Mouse (Mus musculus) kidney, embryonic 15.5 days (tissue): ENCODE results near the gene D630045J12Rik. TPM values are rescaled to one million over a fixed set of nuclear protein-coding genes. Genes with fewer than 3 reads are reported as not detected.

Source experiments
- ATAC-seq: fragments of 200-750 bp; cut with Nextera tagmentation; replicated peaks from 2 replicates; pipeline ENCODE4 v1.8.0; 2017; ENCODE audit warnings: moderate TSS enrichment; ENCODE audit not compliant: low FRiP score
- H3K27ac ChIP-seq: fragments of 300-500 bp; sonication (generic); 2 replicates; pipeline ENCODE4 v1.5.1; 2015; ENCODE audit warnings: mild to moderate bottlenecking, inconsistent platforms
- H3K27me3 ChIP-seq: fragments of 300-500 bp; sonication (generic); 2 replicates; pipeline ENCODE4 v1.6.1; 2015; ENCODE audit warnings: inconsistent platforms
- H3K36me3 ChIP-seq: fragments of 300-500 bp; sonication (generic); 2 replicates; pipeline ENCODE4 v1.6.1; 2015; ENCODE audit warnings: inconsistent platforms
- H3K4me1 ChIP-seq: fragments of 300-500 bp; sonication (generic); 2 replicates; pipeline ENCODE4 v1.6.1; 2015; ENCODE audit warnings: inconsistent platforms
- H3K4me2 ChIP-seq: fragments of 300-500 bp; sonication (generic); 2 replicates; pipeline ENCODE4 v1.6.1; 2015; ENCODE audit warnings: moderate library complexity, mild to moderate bottlenecking, inconsistent platforms
- H3K4me3 ChIP-seq: fragments of 300-500 bp; sonication (generic); replicated peaks from 2 replicates; pipeline ENCODE4 v1.5.1; 2015; ENCODE audit warnings: mild to moderate bottlenecking, inconsistent platforms
- H3K9ac ChIP-seq: fragments of 300-500 bp; sonication (generic); 2 replicates; pipeline ENCODE4 v1.6.1; 2015; ENCODE audit warnings: mild to moderate bottlenecking, inconsistent platforms
- H3K9me3 ChIP-seq: fragments of 300-500 bp; sonication (generic); replicated peaks from 2 replicates; pipeline ENCODE4 v1.6.1; 2016; ENCODE audit warnings: inconsistent platforms
- WGBS: fragments of 180-500 bp; shearing (Covaris S2); methylation state at CpG from one replicate; pipeline ENCODE4 v1.1.7; 2015; ENCODE audit warnings: mixed read lengths; 5-methylcytosine and 5-hydroxymethylcytosine counted together
- polyA plus RNA-seq: library from polyadenylated mRNA; unstranded; fragments of >200 nt; fragmentation: Nextera tagmentation; extraction: Ambion mirVana; gene quantifications from 2 replicates; pipeline ENCODE4 v1.2.1, GENCODE M21; 2015

The D630045J12Rik gene
- polyA plus RNA-seq, 1 experiment from 2014 or later: 7.8 TPM

DNA sequence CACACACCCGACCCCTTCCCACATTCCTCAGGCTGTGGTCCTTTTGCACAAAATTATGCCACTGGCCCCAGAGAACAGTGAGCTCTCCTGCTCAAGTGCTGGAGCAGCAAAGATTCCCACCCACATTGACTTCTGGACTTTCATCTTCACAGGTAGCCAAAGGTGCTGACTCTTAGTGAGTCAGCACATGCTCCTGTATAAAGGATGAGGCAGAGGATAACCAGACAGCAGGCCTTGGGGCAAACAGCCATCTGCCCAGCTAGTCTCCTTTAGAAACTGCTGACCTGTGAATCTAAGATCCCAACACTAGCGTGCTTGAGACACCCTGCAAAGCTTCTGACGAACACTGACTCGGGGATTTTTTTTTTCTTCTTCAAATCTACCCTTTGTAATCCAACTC is 15.4 kb downstream of the D630045J12Rik start:
- Histone ChIP-seq H3K27ac (no peak overlapping the region), H3K9ac (no peak overlapping the region)

DNA sequence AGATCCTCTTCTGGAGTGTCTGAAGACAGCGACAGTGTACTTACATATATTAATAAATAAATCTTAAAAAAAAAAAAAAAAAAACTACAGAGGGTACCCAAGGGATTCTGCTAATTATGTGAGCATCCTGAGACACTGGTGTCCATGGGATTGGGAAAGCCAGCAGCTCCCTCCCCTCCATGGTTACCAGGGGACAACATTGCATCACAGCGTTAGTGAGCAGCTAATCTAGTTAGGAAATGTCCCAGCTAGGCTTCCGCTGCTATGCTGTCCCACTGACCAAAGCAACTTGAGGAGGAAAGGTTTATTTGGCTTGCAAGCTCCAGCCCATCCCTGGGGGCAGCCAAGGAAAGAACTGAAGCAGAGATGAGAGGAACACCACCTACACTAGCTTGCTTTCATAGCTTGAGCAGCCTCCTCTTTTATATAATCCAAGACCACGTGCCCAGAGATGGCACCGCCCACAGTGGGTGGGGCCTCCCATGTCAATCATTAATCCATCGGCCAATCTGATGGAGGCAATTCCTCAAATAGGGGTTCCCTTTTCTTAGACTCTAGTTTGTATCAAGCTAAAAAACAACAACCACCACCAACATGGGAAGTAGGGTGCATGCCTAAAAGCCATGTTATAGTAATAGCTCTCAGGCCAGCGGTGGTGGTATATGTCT is 17.7 kb downstream of the D630045J12Rik start:
- Histone ChIP-seq H3K9me3 (no peaks in the 10 kb centered on the region), H3K27me3 (no peaks in the 10 kb centered on the region), H3K4me3 (no peak overlapping the region), H3K4me1 (peaks cover 18% of the 10 kb centered on the region), H3K4me2 (no peak overlapping the region), H3K9ac (no peak overlapping the region), H3K36me3 (no peaks in the 10 kb centered on the region), H3K27ac (no peak overlapping the region)
- ATAC-seq: no peak
- WGBS: 82% methylated on average over 7 of the region's 7 CpGs

More for the DNA sequence above, 15.4 kb downstream of the D630045J12Rik start:
- H3K36me3 ChIP-seq: no peaks in the 10 kb centered on the region
- H3K9me3 ChIP-seq: no peaks in the 10 kb centered on the region
- peaks cover 18% of the 10 kb centered on the region for H3K4me1 ChIP-seq
- no peak overlapping the region for H3K4me3 ChIP-seq
- WGBS: 68% methylated on average over 4 of the region's 4 CpGs
- no peak overlapping the region for H3K4me2 ChIP-seq
- ATAC-seq: no peak
- H3K27me3 ChIP-seq: no peaks in the 10 kb centered on the region

DNA sequence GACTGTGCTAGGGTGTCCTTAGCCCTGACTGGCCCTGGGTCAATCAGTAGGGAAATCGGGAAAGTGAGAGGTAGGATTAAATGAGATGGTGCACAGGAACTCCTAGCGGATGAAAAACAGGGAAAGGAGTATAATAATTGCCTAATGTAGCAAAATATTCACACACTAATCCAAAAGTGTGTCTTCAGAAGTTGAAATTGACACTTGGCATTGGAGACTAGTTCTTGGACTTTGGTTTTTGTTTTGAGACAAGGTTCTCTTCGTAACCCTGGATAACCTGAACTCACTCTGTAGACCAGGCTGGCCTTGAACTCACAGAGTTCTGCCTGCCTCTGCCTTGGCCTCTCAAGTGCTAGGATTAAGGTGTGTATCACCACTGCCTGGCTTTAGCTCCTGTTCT is 20.0 kb downstream of the D630045J12Rik start:
- Histone ChIP-seq H3K4me1 (peaks cover 15% of the 10 kb centered on the region), H3K4me2 (no peak overlapping the region), H3K27ac (no peak overlapping the region), H3K27me3 (no peaks in the 10 kb centered on the region), H3K9me3 (no peaks in the 10 kb centered on the region), H3K36me3 (peaks cover 4% of the 10 kb centered on the region; the same call in 1 of the 2 replicates), H3K4me3 (no peak overlapping the region), H3K9ac (no peak overlapping the region)
- ATAC-seq: no peak
- WGBS: 97% methylated on average over 3 of the region's 3 CpGs

DNA sequence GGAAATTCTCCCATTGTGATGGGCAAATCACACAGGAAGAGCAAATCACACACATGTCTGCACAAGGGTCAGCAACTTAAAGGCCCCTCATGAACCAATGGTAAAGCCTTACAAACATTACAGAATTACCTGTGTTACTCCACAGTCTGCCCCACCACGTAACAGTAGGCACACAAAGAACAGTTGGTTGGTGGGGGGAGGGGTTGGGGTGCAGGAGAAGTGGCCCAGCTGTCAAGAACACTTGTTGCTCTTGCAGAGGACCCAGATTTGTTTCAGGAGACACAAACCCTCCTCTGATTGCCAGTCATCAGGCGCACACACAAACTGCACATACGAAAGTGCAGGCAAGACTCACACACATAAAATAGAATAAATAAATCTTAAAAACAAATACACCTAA is 20.9 kb downstream of the D630045J12Rik start:
- no peaks in the 10 kb centered on the region for H3K27me3 ChIP-seq
- no peak overlapping the region for H3K4me2 ChIP-seq
- no peak overlapping the region for H3K4me3 ChIP-seq
- WGBS: 70% methylated on average over 3 of the region's 3 CpGs
- peaks cover 15% of the 10 kb centered on the region for H3K4me1 ChIP-seq
- H3K9me3 ChIP-seq: no peaks in the 10 kb centered on the region
- H3K9ac ChIP-seq: no peak overlapping the region
- no peak overlapping the region for H3K27ac ChIP-seq
- ATAC-seq: no peak
- peaks cover 9% of the 10 kb centered on the region; the same call in 1 of the 2 replicates for H3K36me3 ChIP-seq

DNA sequence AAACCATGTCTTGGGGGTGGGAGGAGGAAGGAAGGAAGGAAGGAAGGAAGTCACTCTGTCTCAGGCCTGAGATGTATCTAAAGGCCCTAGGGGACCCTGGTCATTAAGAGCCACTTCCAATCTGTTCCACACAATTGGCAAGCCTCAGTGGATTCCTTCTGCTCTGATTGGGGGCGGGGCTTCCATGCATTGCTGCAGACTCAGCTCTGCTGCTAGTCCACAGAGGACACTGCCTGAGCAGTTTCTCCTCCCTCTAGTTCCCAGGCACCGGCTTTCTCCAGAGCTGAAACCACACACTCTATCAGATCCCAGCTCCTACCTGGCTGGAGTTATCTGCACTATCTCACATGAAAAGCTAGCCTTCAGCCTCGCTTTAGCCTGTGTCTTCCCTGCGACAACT is 21.8 kb downstream of the D630045J12Rik start:
- Histone ChIP-seq H3K9me3 (no peaks in the 10 kb centered on the region), H3K4me3 (no peak overlapping the region), H3K4me1 (peaks cover 18% of the 10 kb centered on the region), H3K27ac (0 out of 2 replicates have a peak overlapping the region, but pooled peaks have one; percentile 24), H3K36me3 (peaks cover 9% of the 10 kb centered on the region; the same call in 1 of the 2 replicates), H3K9ac (no peak overlapping the region), H3K27me3 (no peaks in the 10 kb centered on the region), H3K4me2 (peak overlapping the region; percentile 31)
- 55% methylated on average over 4 of the region's 4 CpGs for WGBS
- ATAC-seq: peak; percentile 80

DNA sequence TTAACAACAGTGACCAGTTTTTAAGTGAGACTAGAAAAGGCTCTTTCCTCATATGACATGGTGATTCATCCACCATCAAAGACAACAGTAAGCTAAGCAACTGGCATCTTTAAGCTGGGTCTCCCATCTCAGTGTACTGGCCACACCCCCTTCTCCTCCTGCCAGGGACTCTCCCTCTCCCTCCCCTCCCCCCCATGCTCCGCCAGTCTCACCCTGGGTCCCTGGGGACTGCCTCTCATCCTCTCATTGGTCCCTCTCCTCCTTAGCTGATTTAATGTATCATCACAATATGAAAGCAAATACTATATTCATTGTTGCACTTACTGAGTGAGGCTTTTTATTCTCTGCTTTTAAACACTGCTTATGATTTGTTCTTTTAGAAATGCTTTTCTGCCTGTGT is 29.7 kb downstream of the D630045J12Rik start:
- Histone ChIP-seq H3K9me3 (no peaks in the 10 kb centered on the region), H3K4me1 (0 out of 2 replicates have a peak, but pooled peaks cover 8% of the 10 kb centered on the region), H3K4me2 (no peak overlapping the region), H3K9ac (no peak overlapping the region), H3K4me3 (no peak overlapping the region), H3K36me3 (peaks cover 7% of the 10 kb centered on the region; the same call in 1 of the 2 replicates), H3K27ac (no peak overlapping the region), H3K27me3 (no peaks in the 10 kb centered on the region)
- ATAC-seq: 0 out of 2 replicates have a peak, but pooled peaks have one; percentile 25
- WGBS: 60% methylated on average over 1 of the region's 1 CpGs

DNA sequence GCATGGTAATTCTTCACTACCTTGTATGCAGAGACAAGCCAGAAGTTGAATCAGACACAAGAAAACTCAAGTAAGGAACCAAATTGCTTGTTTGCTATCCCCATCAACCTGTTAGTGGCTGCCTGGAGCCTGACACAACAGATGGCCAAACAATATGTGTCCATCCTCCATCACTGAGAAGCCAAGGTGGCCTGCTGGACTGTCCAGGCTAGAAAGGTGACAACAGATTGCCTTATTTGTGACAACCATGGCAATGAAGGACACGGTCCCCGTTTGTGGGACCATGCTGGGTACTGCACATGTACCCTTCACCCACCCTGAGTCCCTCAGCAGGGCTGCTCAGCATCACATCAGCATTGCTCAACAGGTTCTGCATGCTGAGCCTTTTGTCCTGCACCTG is 34.5 kb downstream of the D630045J12Rik start:
- WGBS: 98% methylated on average over 2 of the region's 2 CpGs
- Histone ChIP-seq H3K9me3 (no peaks in the 10 kb centered on the region), H3K4me2 (no peak overlapping the region), H3K27me3 (no peaks in the 10 kb centered on the region), H3K27ac (no peak overlapping the region), H3K36me3 (0 out of 2 replicates have a peak, but pooled peaks cover 3% of the 10 kb centered on the region), H3K4me1 (no peaks in the 10 kb centered on the region), H3K9ac (no peak overlapping the region), H3K4me3 (no peak overlapping the region)
- no peak for ATAC-seq

DNA sequence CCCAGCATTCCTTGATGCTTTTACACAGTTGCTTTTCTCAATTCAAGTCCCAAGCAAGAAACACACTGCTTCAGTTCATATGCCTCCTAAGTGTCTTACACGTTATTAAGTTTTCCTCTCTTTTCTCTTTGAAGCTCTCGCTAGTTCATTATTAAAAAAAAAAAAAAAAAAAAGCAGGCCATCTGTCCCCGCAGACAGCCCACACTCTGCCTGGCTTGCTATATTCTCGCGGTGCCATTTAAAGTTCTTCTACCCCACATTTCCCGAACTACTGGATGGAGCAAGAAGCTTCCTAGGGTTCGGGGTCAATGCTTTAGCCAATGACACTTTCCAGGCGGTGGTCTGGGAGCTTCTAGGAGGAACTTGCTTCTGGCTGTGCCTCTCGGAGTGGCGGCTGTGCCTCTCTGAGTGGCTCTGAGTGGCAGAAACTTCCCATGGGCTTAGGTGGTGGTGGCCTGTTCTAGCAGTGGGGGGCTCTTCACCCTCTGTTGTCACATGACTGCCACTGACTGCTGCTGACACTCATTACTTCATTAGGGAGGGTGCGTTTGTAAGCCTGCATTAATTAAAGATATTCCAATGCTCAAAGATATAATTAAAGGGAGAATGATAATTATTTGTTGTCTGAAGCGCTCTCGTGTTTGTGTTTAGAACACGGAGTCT is 38.2 kb downstream of the D630045J12Rik start:
- no peak overlapping the region for H3K9ac ChIP-seq
- H3K4me1 ChIP-seq: no peaks in the 10 kb centered on the region
- H3K27ac ChIP-seq: no peak overlapping the region
- H3K9me3 ChIP-seq: 0 out of 2 replicates have a peak, but pooled peaks cover 8% of the 10 kb centered on the region
- ATAC-seq: no peak
- peaks cover 12% of the 10 kb centered on the region; the same call in 1 of the 2 replicates for H3K36me3 ChIP-seq
- 77% methylated on average over 14 of the region's 14 CpGs for WGBS
- H3K4me2 ChIP-seq: no peak overlapping the region
- H3K27me3 ChIP-seq: no peaks in the 10 kb centered on the region
- H3K4me3 ChIP-seq: no peak overlapping the region

DNA sequence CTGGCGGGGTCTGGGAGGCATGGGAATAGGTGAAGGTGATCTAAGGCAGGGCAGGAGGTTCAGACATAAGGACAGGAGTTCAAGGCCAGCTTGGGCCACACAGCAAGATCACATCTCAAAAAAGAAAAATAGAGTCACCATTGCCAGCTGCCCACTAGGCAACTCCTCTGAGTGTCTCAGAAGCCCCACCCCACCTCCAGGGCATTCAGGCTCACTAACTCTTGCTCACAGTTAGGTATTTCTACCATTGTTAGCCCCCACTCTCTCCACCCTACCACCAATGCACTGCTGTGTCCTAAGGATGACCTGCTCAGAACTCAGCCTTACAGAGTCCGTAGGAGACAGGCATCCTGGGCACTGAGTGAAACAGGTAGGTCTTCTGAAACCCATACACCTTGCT is 46.2 kb downstream of the D630045J12Rik start:
- no peak for ATAC-seq

DNA sequence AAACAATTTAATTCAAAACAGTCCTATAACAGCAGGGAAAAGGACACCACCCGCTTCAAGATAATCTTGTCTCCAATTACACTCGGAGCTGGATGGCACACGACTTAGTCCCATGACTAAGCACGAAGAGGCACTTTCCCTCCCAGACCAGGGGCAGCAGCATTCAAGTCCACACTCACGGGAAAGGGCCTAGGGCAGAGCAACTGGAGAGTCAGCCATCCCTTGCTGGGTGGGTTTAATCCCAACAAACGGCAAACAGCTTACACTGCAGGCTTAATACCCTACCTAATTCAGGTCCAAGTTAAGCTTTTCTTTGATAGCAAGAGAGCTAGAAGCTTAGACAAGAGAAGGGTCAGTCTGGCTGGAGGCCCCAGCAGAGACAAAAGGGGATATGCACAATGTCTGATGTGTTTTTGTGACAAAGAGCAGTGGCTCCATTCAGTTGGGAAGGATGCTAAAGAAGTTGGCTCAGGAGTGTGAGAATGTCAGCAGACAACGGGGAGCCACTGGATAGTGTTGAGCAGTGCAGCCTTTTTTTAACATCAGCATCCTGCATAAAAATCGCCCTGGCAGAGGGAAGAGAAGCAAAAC is 46.8 kb downstream of the D630045J12Rik start:
- ATAC-seq: no peak
- Histone ChIP-seq H3K36me3 (peaks cover 6% of the 10 kb centered on the region), H3K9me3 (no peaks in the 10 kb centered on the region; the same call in 1 of the 2 replicates), H3K4me2 (no peak overlapping the region), H3K27me3 (no peaks in the 10 kb centered on the region), H3K4me3 (no peak overlapping the region), H3K4me1 (peaks cover 45% of the 10 kb centered on the region), H3K27ac (peak overlapping the region; percentile 49; the same call in 1 of the 2 replicates), H3K9ac (no peak overlapping the region)
- 21% methylated on average over 8 of the region's 8 CpGs for WGBS

More for the DNA sequence above, 46.2 kb downstream of the D630045J12Rik start:
- no peak overlapping the region for H3K9ac ChIP-seq
- no peaks in the 10 kb centered on the region for H3K27me3 ChIP-seq
- no peak overlapping the region for H3K4me2 ChIP-seq
- WGBS: 69% methylated on average over 2 of the region's 2 CpGs
- H3K4me3 ChIP-seq: no peak overlapping the region
- no peak overlapping the region for H3K27ac ChIP-seq
- peaks cover 1% of the 10 kb centered on the region; the same call in 1 of the 2 replicates for H3K9me3 ChIP-seq
- H3K4me1 ChIP-seq: peaks cover 39% of the 10 kb centered on the region
- peaks cover 6% of the 10 kb centered on the region for H3K36me3 ChIP-seq

DNA sequence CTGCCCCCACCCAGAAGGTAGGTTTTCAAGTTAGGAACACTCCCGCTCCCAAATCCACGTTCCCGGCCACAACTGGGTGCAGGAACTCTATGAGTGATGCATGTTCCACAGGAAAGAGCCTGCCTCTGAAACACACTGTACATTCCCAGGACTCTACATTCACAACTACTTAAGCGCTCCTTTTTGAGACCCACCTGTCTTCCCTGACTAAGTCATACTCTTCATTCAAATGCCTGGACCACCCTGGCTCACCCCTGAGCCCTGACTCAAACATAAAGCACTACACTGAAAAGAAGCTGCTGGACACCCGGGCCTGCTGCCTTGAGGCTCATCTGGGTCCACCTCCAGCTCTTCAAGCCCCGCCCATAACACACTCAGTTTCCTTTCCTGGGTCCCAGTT is 48.4 kb downstream of the D630045J12Rik start:
- H3K4me1 ChIP-seq: peaks cover 53% of the 10 kb centered on the region
- H3K9ac ChIP-seq: no peak overlapping the region
- H3K27me3 ChIP-seq: no peaks in the 10 kb centered on the region
- no peak overlapping the region for H3K4me3 ChIP-seq
- H3K36me3 ChIP-seq: peaks cover 6% of the 10 kb centered on the region
- H3K27ac ChIP-seq: no peak overlapping the region
- no peak overlapping the region for H3K4me2 ChIP-seq
- H3K9me3 ChIP-seq: no peaks in the 10 kb centered on the region; the same call in 1 of the 2 replicates
- ATAC-seq: no peak
- 82% methylated on average over 6 of the region's 6 CpGs for WGBS

DNA sequence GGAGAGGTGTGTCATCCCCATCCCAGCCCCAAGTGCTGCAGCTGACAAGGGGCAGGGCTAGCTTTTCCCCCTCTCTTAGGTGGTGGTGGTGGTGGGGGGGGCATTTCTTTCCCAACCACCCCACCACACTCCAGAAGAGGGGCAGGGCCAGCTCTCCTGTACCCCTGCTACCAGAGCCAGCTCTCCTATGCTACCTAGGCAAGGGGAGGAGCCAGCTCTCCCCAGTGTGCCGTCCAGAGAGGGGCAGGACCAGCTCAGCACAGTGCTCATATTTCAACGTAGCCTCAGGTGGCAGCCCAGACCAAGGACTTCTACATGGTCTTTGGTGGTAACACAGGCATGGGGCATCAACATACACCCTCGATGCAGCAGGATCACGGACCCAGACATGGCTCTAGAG is 50.0 kb downstream of the D630045J12Rik start:
- no peaks in the 10 kb centered on the region; the same call in 1 of the 2 replicates for H3K9me3 ChIP-seq
- 0 out of 2 replicates have a peak, but pooled peaks cover 2% of the 10 kb centered on the region for H3K36me3 ChIP-seq
- no peak overlapping the region for H3K9ac ChIP-seq
- H3K27me3 ChIP-seq: no peaks in the 10 kb centered on the region
- ATAC-seq: peak; percentile 63
- 37% methylated on average over 4 of the region's 4 CpGs for WGBS
- 0 out of 2 replicates have a peak overlapping the region, but pooled peaks have one; percentile 2 for H3K27ac ChIP-seq
- peaks cover 58% of the 10 kb centered on the region for H3K4me1 ChIP-seq
- H3K4me3 ChIP-seq: no peak overlapping the region
- no peak overlapping the region for H3K4me2 ChIP-seq
